Mouse (Mus musculus) heart, postnatal 14 days (tissue): Measurements from ENCODE around the gene Wnt3a. TPM values are rescaled to one million over a fixed set of nuclear protein-coding genes. Genes with fewer than 3 reads are reported as not detected.
"Not testable (repeated sequence)": the region's sequence is repeated elsewhere in the genome, so short reads cannot be mapped to it uniquely, and the experiment has no call there.

Source experiments
- DNase-seq, 2 experiments: peaks; one replicate each; pipeline ENCODE4 v3.0.0; 2021 to 2022
- intact Hi-C: fragments of 180-260 bp; cut with DNase I; formaldehyde crosslinking; loops from one replicate; pipeline ENCODE4 v1.15.1; 2025
- total RNA-seq, 2 experiments: library from RNA; stranded (reverse); gene quantifications; 2 replicates each; pipeline ENCODE4 v1.2.3; 2021

The Wnt3a gene
- total RNA-seq, 2 experiments from 2014 or later = not detected

DNA sequence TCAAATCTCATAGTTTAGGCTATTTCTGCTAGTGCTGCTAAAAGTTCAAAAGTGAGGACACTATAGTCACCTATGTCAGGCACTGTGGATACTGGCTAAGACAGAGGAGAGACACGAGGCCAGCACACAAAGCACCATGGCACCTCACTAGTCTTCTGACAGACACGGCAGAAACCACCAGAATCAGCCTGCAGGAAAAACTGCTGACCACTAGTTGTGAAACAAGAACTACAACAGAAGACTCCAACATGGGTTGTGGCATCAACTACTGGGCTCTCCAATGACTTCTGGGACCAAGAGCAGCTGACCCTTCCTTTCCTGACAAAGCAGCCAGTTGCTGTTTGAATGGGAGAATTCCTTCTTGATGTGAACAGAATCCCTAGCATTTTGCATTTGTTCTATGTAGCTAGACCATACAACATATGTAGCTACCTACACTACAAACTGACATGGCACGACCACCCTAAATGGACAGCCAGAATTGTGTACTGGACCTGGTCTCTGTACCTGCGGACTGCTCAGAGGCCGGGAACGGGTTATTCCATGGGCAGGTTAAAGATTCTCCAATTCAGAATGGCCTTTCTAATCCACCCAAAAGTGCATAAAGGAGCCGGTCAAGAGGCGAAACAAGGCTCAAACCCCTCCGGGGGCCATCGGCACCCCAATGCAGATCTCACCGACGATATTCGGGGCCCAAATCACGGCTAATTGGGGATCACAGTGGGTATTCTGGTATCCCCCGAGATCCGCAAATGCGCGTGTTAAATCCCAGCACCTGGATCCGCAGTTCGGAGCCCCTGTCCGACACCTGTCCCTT lies 63.6 kb downstream of the Wnt3a start:
- no peak for DNase-seq
- intact Hi-C loops = loop anchor here (10.0 kb wide), 1 partner anchor 272 kb away; the partner anchor contains the start of genes Hist3h2a and Trim17

DNA sequence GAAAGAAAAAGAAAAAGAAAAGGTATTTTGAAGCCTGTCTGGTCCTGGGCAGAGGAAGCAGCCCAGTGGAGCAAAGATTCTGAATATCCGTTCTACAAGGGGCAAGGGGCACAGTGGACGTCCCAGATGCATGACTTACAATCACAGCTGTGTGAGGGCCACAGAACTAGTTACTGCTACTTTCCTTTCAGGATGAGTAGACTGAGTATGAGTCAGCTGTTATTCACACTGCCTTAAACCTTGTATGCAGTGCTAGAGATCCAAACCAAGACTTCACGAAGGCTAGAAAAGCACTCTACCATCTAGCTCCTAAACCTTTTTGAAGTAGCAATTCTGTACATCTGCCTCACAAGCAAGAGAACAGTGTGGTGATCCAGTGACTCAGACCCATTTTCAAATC lies 64.3 kb downstream of the Wnt3a start:
- no peak for DNase-seq
- intact Hi-C loops = loop anchor here (10.0 kb wide), 1 partner anchor 271 kb away; the partner anchor contains the start of genes Hist3h2a and Trim17

DNA sequence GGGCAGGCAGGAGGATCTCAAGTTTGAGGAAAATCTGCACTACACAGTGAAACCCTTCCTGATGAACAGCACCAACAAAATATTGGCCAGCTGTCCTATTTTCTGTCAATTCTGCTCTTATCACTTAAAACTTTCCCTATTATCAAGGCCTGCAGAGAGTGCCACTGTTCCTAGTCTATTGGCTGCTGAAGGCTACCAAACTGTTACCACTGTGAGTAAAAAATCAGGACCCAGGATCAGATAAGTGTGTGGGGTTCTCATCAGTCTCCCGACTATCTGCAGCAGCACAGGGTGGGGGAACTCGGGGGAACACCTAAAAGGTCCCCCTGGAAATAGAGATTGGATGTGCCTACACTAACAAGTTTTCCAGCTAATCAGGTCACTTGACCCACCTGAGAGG lies 65.4 kb downstream of the Wnt3a start:
- no peak for DNase-seq
- intact Hi-C loops = loop anchor here (2.0 to 10.0 kb wide), 2 partner anchors 16 to 270 kb away; partner anchors contain the start of genes 2310033P09Rik, Hist3h2a and Trim17

DNA sequence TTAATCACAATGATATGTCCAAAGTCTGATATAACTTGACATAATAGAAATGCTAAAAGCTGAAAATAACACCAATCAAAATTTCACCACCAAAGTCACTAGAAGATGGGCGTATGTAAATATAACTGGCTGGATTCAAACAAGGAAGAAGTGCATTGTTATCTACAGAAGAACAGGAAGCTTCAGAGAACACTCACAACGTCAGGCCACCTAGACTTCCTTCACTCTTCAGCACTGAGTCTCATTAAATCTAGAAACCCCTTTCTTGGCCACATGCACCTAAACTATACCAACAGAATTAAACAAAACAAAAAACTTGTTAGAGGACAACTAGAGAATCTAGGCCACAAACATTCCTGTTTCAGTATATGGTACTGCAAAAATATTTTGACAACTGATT lies 66.1 kb downstream of the Wnt3a start:
- intact Hi-C loops = loop anchor here (2.0 to 10.0 kb wide), 2 partner anchors 16 to 270 kb away; partner anchors contain the start of genes 2310033P09Rik, Hist3h2a and Trim17
- DNase-seq = no peak

DNA sequence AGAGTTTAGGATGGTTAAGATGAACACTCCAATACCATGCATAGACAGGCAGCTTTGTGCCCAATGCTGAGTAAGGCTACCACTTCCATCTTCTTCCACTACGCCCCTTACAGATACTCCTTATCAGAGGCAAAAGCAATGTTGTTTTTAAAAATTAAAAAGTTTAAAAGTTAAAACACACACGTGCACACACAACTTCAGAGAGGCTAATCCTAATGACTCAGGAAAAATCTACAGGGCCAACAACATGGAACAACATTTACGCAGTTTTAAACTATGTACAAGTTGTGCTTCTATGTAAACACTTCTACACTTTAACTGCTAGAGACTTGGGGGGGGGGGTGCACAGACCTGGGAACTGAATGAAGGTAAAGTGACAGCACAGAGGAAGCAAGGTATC lies 66.5 kb downstream of the Wnt3a start:
- intact Hi-C loops = loop anchor here (2.0 to 10.0 kb wide), 2 partner anchors 15 to 269 kb away; partner anchors contain the start of genes 2310033P09Rik, Hist3h2a and Trim17
- no peak for DNase-seq

DNA sequence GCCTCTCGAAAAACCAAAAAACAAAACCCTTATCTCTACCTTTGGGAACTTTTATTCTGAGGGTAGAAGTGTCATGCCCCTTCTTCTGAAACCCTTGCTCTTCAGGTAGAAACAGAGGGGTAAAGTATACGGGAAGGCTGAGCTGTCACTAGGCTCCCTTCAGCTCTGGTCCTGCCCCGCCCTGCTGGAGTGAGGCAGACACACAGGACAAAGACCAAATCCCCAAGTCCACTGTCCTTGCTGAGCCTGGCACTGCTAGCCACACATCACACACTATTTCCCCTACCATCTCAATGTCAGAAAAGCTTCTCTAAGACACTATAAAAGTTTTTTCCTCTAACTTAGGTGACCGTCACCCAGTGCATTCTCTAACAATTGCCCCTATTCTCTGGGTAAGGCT lies 68.2 kb downstream of the Wnt3a start:
- no peak for DNase-seq
- intact Hi-C loops = loop anchor here (10.0 kb wide), 1 partner anchor 268 kb away; the partner anchor contains the start of genes Hist3h2a and Trim17

DNA sequence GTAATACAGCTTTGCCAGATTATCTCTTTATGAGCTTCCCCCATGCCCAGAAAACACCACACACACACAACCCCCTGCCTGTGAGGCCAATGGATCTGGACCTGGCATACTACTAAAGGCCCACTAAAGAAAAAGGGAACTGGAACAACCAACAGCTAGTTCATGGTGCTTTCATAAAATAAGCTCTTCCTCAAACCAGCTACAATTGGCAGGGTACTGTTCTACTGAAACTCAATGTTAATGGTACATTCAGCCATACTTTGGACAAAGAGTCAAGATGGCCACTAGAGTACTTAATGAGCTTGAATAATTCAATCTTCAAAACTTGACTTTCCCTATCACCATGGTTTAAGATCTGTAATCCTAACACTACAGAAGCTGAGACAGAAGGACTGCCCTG lies 68.9 kb downstream of the Wnt3a start:
- intact Hi-C loops = loop anchor here (10.0 kb wide), 1 partner anchor 267 kb away; the partner anchor contains the start of genes Hist3h2a and Trim17

DNA sequence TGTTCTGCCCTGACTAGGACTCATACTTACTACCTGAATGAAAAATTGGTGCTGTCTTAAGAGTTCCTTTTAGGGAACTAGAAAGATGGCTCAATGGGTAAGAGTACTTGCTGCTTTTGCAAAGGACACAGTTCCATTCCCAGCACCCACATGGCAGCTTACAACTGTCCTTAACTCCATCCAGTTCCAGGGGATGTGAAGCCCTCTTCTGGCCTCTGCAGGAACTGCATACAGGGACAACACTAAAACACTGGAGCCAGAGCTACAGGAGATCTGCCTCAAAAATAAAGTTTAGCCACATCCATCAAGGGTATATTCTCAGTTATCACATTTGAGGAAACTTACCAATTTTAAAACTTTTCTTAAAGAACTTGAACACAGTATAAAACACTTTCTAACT lies 71.5 kb downstream of the Wnt3a start:
- intact Hi-C loops = no loop called here
- DNase-seq = peak in 1 of 2 experiments; percentile 51

More for the DNA sequence above, 68.9 kb downstream of the Wnt3a start:
- no peak for DNase-seq

DNA sequence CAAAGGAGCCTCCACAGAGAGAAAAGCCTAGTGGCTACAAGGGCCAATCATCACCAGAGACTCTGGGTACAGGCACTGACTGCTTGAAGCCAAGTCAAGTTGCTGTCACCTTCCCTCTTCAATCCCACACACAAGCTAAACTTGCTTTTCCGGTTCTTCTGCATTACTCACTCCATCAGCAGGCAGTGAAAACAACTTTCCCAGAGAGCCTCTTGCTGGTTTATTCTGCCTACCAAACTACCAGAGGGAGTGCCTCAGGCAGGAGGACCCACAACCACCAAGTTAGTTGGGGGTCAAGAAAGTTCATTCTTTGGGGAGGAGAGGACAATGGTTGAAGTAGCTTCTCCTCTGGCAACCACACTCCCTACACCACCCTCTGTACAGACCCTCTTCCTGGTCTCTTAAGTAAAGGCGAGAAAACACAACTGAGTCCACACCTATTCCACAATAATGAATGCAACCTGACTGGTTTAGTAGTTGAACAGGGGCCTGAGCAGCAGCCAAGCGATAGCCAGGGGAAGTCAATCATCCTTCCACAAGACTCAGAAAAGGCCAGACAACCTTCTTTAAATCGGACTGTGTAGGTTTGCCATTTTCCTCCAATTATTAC lies 72.1 kb downstream of the Wnt3a start:
- intact Hi-C loops = no loop called here
- no peak for DNase-seq

DNA sequence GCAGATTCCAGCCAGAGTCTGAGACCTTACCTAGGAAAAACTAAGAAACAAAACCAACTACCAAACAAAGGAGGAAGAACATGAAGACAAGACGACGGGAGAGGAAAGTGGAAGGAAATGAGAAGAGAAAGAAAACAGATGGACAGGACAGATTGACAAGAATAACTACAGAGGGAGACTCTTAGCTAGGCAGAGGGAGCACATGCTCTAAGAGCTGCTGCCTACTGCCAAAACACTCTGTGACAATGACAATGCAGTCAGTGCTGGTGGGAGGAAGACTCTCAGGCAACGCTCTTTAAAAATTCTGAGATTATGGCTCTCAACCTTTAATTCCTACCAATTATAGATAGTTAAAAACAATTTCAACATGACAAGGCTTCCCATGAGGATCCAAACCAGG lies 73.6 kb downstream of the Wnt3a start:
- no peak for DNase-seq
- intact Hi-C loops = no loop called here

DNA sequence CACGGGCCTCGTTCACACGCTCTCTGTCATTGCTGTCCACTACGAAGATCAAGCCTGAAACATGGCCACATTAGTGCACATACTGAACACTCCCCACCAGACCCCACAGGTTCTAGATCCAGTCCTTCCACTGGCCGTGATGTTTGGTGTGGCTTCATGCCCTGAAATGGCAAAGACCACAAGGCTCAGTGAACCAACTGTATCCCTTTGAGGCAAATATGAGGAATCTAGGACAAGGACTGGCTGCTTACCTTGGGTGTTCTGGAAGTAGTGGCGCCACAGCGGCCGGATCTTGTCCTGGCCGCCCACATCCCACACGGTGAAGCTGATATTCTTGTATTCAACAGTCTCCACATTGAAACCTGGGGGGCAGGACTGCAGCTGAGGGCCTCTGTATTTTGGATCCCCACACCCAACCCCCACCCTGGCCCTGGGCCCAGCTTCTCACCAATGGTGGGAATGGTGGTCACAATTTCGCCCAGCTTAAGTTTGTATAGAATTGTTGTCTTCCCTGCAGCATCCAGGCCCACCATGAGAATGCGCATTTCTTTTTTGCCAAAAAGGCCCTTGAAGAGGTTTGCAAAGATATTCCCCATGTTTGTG lies 77.6 kb downstream of the Wnt3a start:
- intact Hi-C loops = no loop called here
- DNase-seq = no peak

DNA sequence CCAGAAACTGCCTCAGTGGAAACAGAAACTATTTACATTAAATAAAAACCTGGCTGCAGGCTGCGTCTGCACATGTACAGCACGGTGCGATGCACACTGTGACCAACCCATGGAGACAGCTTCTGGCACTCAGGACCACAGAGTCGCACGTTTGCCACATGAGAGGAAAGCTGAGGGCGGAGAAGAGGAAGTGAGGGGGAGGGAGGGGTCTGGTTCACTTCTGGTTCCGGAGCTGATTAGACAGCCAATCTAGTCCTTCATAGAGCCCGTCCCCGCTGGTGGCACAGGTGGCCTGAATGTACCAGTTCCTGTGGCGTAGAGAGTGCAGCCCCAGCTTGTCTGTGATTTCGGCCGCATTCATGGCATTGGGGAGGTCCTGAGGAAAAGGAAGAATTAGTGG lies 78.2 kb downstream of the Wnt3a start:
- intact Hi-C loops, DNase-seq: not testable (repeated sequence)

DNA sequence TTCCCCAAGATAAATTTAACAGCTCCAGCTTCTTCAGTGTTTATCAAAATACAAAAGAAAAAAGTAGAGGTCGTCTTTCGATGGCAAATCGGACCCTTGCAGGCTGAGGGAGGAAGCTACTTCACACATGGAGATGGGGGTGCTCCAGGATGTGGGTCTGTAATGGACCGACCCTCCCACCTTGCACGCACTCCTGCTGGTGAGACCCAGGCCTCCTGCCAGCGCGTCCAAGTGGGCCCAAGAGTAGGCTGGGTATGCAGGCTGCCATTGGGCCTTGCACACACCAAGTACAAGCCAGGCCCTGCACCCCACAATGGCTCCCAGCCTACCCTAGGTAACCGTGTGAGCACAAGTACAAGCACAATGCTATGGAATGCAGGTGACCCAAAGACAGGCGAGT lies 79.0 kb downstream of the Wnt3a start:
- intact Hi-C loops, DNase-seq: not testable (repeated sequence)

DNA sequence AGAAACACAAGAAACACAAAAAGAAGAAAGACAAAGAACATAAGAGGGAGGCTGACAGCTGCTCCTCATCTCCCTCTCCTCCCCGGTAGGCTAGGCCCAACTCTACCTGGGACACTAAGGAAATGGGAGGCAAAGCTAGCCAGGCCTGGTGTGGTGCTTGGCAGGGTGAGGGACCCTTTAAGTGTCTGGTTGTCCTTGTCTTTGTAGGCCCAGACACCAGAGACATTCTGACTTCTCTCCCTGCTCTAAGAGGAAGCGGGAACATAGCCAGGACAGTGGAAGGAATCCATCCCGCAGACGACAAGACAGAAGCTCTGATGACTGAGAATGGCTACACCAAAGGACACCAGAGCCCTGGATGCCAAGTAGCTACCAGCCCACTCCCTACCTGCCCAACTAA lies 80.5 kb downstream of the Wnt3a start:
- intact Hi-C loops = no loop called here
- no peak for DNase-seq

DNA sequence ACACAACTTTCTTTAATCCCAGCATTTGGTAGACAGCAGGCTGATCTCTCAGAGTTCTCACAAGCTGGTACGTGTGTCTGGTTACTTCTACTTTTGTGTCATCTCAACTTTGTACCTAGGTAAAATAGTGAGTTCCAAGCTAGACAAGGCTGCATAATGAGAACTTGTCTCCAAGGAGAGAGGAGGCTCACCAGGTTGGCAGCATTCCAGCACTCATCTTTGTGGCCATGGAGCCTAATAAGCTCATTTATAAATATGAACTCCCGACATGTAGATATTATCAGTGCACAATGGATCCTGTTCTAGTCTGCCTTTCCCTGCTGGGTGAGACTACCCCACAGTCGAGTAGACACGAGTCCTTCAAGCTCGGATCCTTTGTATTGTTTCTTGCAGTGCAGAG lies 81.0 kb downstream of the Wnt3a start:
- DNase-seq = no peak
- intact Hi-C loops = loop anchor here (2.0 kb wide), 1 partner anchor 15 kb away; no protein-coding TSS in a partner anchor

DNA sequence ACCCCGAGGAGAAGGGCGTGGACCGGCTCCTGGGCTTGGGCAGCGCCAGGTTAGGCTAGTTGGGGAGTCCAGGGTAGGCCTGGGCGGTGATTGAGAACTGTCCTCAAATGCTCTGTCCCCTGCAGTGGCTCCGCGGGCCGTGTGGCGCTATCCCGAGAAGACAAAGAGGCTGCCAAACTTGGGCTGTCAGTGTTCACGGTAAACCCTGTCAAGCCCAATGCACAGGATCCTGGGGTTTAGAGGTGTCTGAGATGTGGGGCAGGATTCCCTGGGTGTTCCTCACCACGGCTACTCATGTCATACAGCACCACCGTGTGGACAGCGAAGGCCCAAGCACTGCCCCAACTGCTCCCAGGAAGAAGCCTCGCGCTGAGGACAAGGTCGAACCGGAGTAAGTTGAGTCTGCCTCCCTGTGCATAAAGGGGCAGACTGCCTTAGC lies 81.5 kb downstream of the Wnt3a start:
- intact Hi-C loops = loop anchor here (2.0 kb wide), 1 partner anchor 16 kb away; no protein-coding TSS in a partner anchor
- peak; percentile 65 to 73 for DNase-seq

DNA sequence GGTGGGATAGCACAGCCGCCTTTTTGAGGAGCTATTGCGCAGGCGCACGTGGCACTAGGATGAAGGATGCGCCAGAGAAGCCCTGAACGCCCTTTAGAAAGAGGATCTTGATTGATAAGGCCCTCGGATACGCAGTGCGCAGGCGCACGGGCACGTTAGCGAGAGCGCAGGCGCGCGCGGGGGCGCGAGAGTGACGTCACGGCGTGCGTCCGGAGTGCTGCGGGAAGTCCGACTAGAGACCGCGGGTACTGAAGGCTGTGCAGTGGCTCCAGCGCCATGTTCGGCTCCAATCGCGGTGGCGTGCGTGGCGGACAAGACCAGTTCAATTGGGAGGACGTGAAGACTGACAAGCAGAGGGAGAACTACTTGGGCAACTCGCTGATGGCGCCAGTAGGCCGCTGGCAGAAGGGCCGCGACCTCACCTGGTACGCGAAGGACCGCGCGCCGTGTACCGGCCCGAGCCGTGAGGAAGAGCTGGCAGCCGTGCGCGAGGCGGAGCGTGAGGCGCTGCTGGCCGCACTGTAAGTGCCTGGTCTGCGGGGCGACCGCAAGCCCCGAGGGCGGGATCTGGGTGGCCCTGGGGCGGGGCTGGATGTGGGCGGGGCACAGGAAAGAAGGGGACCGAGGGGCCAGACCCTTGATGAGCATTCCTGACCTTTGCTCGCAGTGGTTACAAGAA lies 82.3 kb downstream of the Wnt3a start, which contains the start of gene 2310033P09Rik:
Gene 2310033P09Rik, plus strand, starts transcription at position 169 of the 679 bp plus-strand sequence.
- peak; percentile 95 for DNase-seq
- intact Hi-C loops = loop anchor here (2.0 kb wide), 1 partner anchor 17 kb away; no protein-coding TSS in a partner anchor

DNA sequence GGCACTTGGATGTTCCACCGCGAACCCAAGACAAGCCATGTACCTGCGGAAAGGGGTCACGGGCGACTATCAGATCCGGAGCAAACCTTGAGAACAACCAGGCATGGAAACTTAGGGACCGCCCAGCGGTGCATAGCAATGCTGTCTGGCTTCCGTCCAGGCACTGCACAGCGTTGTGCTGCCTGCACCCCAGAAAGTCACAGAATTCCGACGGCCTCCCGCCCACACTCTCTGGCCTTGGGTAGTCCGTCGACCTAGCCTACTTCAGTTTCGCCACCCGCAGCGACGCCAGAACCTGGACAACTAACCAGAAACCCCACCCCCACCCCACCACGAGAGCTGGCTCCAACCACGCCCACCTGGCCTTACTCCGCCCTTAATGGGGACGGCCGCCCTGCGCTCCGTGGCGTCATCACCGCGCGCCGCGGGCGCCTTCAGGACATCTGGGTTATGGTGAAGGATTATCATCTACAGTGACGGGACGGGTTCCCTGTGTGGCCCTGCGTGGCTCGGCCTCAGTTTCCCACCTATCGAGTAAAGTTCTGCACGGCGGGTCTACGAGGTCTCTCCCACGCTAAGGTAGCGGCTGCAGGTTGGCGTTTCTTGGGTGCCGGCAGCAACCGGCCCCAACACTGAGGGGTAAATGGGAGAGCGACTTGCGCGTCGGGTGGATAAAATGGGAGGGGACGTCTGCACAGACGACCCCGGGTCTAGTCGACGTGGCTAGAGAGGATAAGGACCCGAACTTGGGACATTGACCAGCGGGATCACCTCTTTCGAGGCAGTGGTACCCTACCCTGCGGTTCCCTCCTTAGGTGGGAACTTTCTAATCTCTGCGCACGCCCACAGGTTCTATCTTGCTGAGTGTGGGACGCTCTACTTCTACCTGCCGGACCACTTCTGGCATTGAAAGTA lies 88.2 kb downstream of the Wnt3a start, which contains the start of gene Mrpl55:
Gene Mrpl55, plus strand, starts transcription at position 406 of the 915 bp plus-strand sequence.
- intact Hi-C loops = no loop called here
- peak; percentile 96 to 98 for DNase-seq
